Mouse (Mus musculus): ENCODE data around the gene Rab7. TPM values are rescaled to one million over a fixed set of nuclear protein-coding genes. Genes with fewer than 3 reads are reported as not detected.

The Rab7 gene
- polyA plus RNA-seq, 1 experiment from 2014 or later = 231 TPM

GRCm38 (mm10) chr6:88061406-88061805 is 16.3 kb upstream of the Rab7 start:
- H3K36me3 ChIP-seq (replicated peaks; ENCODE audit: control insufficient read depth, insufficient read depth, low read depth, low read length) = no peaks in the 10 kb centered on the region
- H3K9ac ChIP-seq (replicated peaks; ENCODE audit: low read length) = no peak overlapping the region
- H3K27me3 ChIP-seq (ENCODE audit: control insufficient read depth, insufficient read depth, low read length) = no peaks in the 10 kb centered on the region
- no peak overlapping the region for H3K27ac ChIP-seq (replicated peaks; ENCODE audit: low read depth, low read length)
- H3K4me1 ChIP-seq (ENCODE audit: control insufficient read depth, insufficient read depth, low read length) = no peaks in the 10 kb centered on the region
- no peak overlapping the region for H3K4me3 ChIP-seq (ENCODE audit: low read depth, low read length)
- no peak for ATAC-seq (replicated peaks; ENCODE audit: insufficient number of reproducible peaks, low FRiP score, low TSS enrichment, low read depth)
- no peak for DNase-seq (ENCODE audit: low spot score)
- no peaks in the 10 kb centered on the region for H3K9me3 ChIP-seq (replicated peaks; ENCODE audit: control insufficient read depth, low read length)
- 77% methylated on average over 4 of the region's 4 CpGs for WGBS
- no peak overlapping the region for H3K4me2 ChIP-seq (ENCODE audit: low read depth, low read length)

- no peak overlapping the region for H3K9ac ChIP-seq (replicated peaks; ENCODE audit: low read length)
- 85% methylated on average over 4 of the region's 4 CpGs for WGBS
These were observed 15.5 kb upstream of the Rab7 start for GRCm38 (mm10) chr6:88060602-88061001.

GRCm38 (mm10) chr6:88059903-88060302 is 14.8 kb upstream of the Rab7 start:
- Histone ChIP-seq H3K9ac (replicated peaks; ENCODE audit: low read length) (no peak overlapping the region), H3K27ac (replicated peaks; ENCODE audit: low read depth, low read length) (no peak overlapping the region), H3K4me3 (ENCODE audit: low read depth, low read length) (no peak overlapping the region), H3K4me1 (ENCODE audit: control insufficient read depth, insufficient read depth, low read length) (no peaks in the 10 kb centered on the region), H3K36me3 (replicated peaks; ENCODE audit: control insufficient read depth, insufficient read depth, low read depth, low read length) (no peaks in the 10 kb centered on the region), H3K9me3 (replicated peaks; ENCODE audit: control insufficient read depth, low read length) (no peaks in the 10 kb centered on the region), H3K27me3 (ENCODE audit: control insufficient read depth, insufficient read depth, low read length) (no peaks in the 10 kb centered on the region), H3K4me2 (ENCODE audit: low read depth, low read length) (no peak overlapping the region)
- ATAC-seq (replicated peaks; ENCODE audit: insufficient number of reproducible peaks, low FRiP score, low TSS enrichment, low read depth) = no peak
- 84% methylated on average over 5 of the region's 5 CpGs for WGBS
- no peak for DNase-seq (ENCODE audit: low spot score)

More at GRCm38 (mm10) chr6:88060602-88061001, 15.5 kb upstream of the Rab7 start:
- no peaks in the 10 kb centered on the region for H3K4me1 ChIP-seq (ENCODE audit: control insufficient read depth, insufficient read depth, low read length)
- no peak for DNase-seq (ENCODE audit: low spot score)
- no peaks in the 10 kb centered on the region for H3K27me3 ChIP-seq (ENCODE audit: control insufficient read depth, insufficient read depth, low read length)
- no peak overlapping the region for H3K27ac ChIP-seq (replicated peaks; ENCODE audit: low read depth, low read length)
- no peak overlapping the region for H3K4me3 ChIP-seq (ENCODE audit: low read depth, low read length)
- H3K4me2 ChIP-seq (ENCODE audit: low read depth, low read length) = no peak overlapping the region
- ATAC-seq (replicated peaks; ENCODE audit: insufficient number of reproducible peaks, low FRiP score, low TSS enrichment, low read depth) = no peak
- no peaks in the 10 kb centered on the region for H3K9me3 ChIP-seq (replicated peaks; ENCODE audit: control insufficient read depth, low read length)
- H3K36me3 ChIP-seq (replicated peaks; ENCODE audit: control insufficient read depth, insufficient read depth, low read depth, low read length) = no peaks in the 10 kb centered on the region

- no peak overlapping the region for H3K4me2 ChIP-seq (ENCODE audit: low read depth, low read length)
- no peaks in the 10 kb centered on the region for H3K9me3 ChIP-seq (replicated peaks; ENCODE audit: control insufficient read depth, low read length)
- no peaks in the 10 kb centered on the region for H3K27me3 ChIP-seq (ENCODE audit: control insufficient read depth, insufficient read depth, low read length)
- no peaks in the 10 kb centered on the region for H3K4me1 ChIP-seq (ENCODE audit: control insufficient read depth, insufficient read depth, low read length)
- WGBS = 88% methylated on average over 5 of the region's 5 CpGs
- DNase-seq (ENCODE audit: low spot score) (no peak), ATAC-seq (replicated peaks; ENCODE audit: insufficient number of reproducible peaks, low FRiP score, low TSS enrichment, low read depth) (no peak)
- H3K4me3 ChIP-seq (ENCODE audit: low read depth, low read length) = no peak overlapping the region
- H3K9ac ChIP-seq (replicated peaks; ENCODE audit: low read length) = no peak overlapping the region
- H3K36me3 ChIP-seq (replicated peaks; ENCODE audit: control insufficient read depth, insufficient read depth, low read depth, low read length) = no peaks in the 10 kb centered on the region
- no peak overlapping the region for H3K27ac ChIP-seq (replicated peaks; ENCODE audit: low read depth, low read length)
These were observed 11.8 kb upstream of the Rab7 start for GRCm38 (mm10) chr6:88056866-88057265.

GRCm38 (mm10) chr6:88055663-88056062 is 10.6 kb upstream of the Rab7 start:
- no peak for DNase-seq (ENCODE audit: low spot score)
- Histone ChIP-seq H3K36me3 (replicated peaks; ENCODE audit: control insufficient read depth, insufficient read depth, low read depth, low read length) (no peaks in the 10 kb centered on the region), H3K9me3 (replicated peaks; ENCODE audit: control insufficient read depth, low read length) (no peaks in the 10 kb centered on the region), H3K9ac (replicated peaks; ENCODE audit: low read length) (no peak overlapping the region), H3K27ac (replicated peaks; ENCODE audit: low read depth, low read length) (no peak overlapping the region), H3K4me1 (ENCODE audit: control insufficient read depth, insufficient read depth, low read length) (no peaks in the 10 kb centered on the region), H3K27me3 (ENCODE audit: control insufficient read depth, insufficient read depth, low read length) (no peaks in the 10 kb centered on the region), H3K4me2 (ENCODE audit: low read depth, low read length) (no peak overlapping the region), H3K4me3 (ENCODE audit: low read depth, low read length) (no peak overlapping the region)
- ATAC-seq (replicated peaks; ENCODE audit: insufficient number of reproducible peaks, low FRiP score, low TSS enrichment, low read depth) = no peak
- WGBS = 74% methylated on average over 5 of the region's 5 CpGs

- H3K27me3 ChIP-seq (ENCODE audit: control insufficient read depth, insufficient read depth, low read length) = no peaks in the 10 kb centered on the region
- H3K4me3 ChIP-seq (ENCODE audit: low read depth, low read length) = no peak overlapping the region
- no peak overlapping the region for H3K9ac ChIP-seq (replicated peaks; ENCODE audit: low read length)
- ATAC-seq (replicated peaks; ENCODE audit: insufficient number of reproducible peaks, low FRiP score, low TSS enrichment, low read depth) (no peak), DNase-seq (ENCODE audit: low spot score) (no peak)
- no peaks in the 10 kb centered on the region for H3K4me1 ChIP-seq (ENCODE audit: control insufficient read depth, insufficient read depth, low read length)
- H3K9me3 ChIP-seq (replicated peaks; ENCODE audit: control insufficient read depth, low read length) = no peaks in the 10 kb centered on the region
- H3K4me2 ChIP-seq (ENCODE audit: low read depth, low read length) = no peak overlapping the region
- H3K36me3 ChIP-seq (replicated peaks; ENCODE audit: control insufficient read depth, insufficient read depth, low read depth, low read length) = no peaks in the 10 kb centered on the region
- H3K27ac ChIP-seq (replicated peaks; ENCODE audit: low read depth, low read length) = no peak overlapping the region
- 67% methylated on average over 9 of the region's 9 CpGs for WGBS
These were observed 9.2 kb upstream of the Rab7 start for GRCm38 (mm10) chr6:88054081-88054835.

GRCm38 (mm10) chr6:88053228-88054080 is 8.4 kb upstream of the Rab7 start:
- 70% methylated on average over 11 of the region's 11 CpGs for WGBS
- Histone ChIP-seq H3K4me2 (ENCODE audit: low read depth, low read length) (no peak overlapping the region), H3K27ac (replicated peaks; ENCODE audit: low read depth, low read length) (no peak overlapping the region), H3K9me3 (replicated peaks; ENCODE audit: control insufficient read depth, low read length) (no peaks in the 10 kb centered on the region), H3K4me3 (ENCODE audit: low read depth, low read length) (no peak overlapping the region), H3K9ac (replicated peaks; ENCODE audit: low read length) (no peak overlapping the region), H3K4me1 (ENCODE audit: control insufficient read depth, insufficient read depth, low read length) (no peaks in the 10 kb centered on the region), H3K36me3 (replicated peaks; ENCODE audit: control insufficient read depth, insufficient read depth, low read depth, low read length) (no peaks in the 10 kb centered on the region), H3K27me3 (ENCODE audit: control insufficient read depth, insufficient read depth, low read length) (no peaks in the 10 kb centered on the region)
- DNase-seq (ENCODE audit: low spot score) (no peak), ATAC-seq (replicated peaks; ENCODE audit: insufficient number of reproducible peaks, low FRiP score, low TSS enrichment, low read depth) (no peak)

GRCm38 (mm10) chr6:88051206-88051605 is 6.1 kb upstream of the Rab7 start:
- WGBS = 87% methylated on average over 5 of the region's 5 CpGs
- DNase-seq (ENCODE audit: low spot score) = no peak
- Histone ChIP-seq H3K4me1 (ENCODE audit: control insufficient read depth, insufficient read depth, low read length) (no peaks in the 10 kb centered on the region), H3K9ac (replicated peaks; ENCODE audit: low read length) (no peak overlapping the region), H3K9me3 (replicated peaks; ENCODE audit: control insufficient read depth, low read length) (no peaks in the 10 kb centered on the region), H3K4me3 (ENCODE audit: low read depth, low read length) (no peak overlapping the region), H3K4me2 (ENCODE audit: low read depth, low read length) (no peak overlapping the region), H3K36me3 (replicated peaks; ENCODE audit: control insufficient read depth, insufficient read depth, low read depth, low read length) (no peaks in the 10 kb centered on the region), H3K27ac (replicated peaks; ENCODE audit: low read depth, low read length) (no peak overlapping the region), H3K27me3 (ENCODE audit: control insufficient read depth, insufficient read depth, low read length) (no peaks in the 10 kb centered on the region)
- ATAC-seq (replicated peaks; ENCODE audit: insufficient number of reproducible peaks, low FRiP score, low TSS enrichment, low read depth) = no peak

Measured in embryonic facial prominence, embryonic 11.5 days (tissue).